Mouse (Mus musculus): ENCODE results near the gene Atp2b4. TPM values are rescaled to one million over a fixed set of nuclear protein-coding genes. Genes with fewer than 3 reads are reported as not detected.

The Atp2b4 gene
- polyA plus RNA-seq, 1 experiment, result 8.0 TPM

- H3K36me3 ChIP-seq (ENCODE audit: control insufficient read depth, insufficient read depth, low read length), result no peaks in the 10 kb centered on the region
- no peaks in the 10 kb centered on the region for H3K4me1 ChIP-seq (ENCODE audit: control insufficient read depth, insufficient read depth, insufficient read length)
- no peak overlapping the region for H3K27ac ChIP-seq (ENCODE audit: insufficient read depth, low read length)
- H3K27me3 ChIP-seq (ENCODE audit: control insufficient read depth, insufficient read depth, low read length), result no peaks in the 10 kb centered on the region
- TF ChIP-seq POLR2A (IDR thresholded peaks at IDR 0.05; ENCODE audit: low read depth, low read length) (no peak), CTCF (IDR thresholded peaks at IDR 0.05; ENCODE audit: extremely low read depth, insufficient read depth, insufficient read length, insufficient replicate concordance) (no peak)
- no peak for DNase-seq (ENCODE audit: low read depth in 1 of 2, low spot score in 2 of 2)
- WGBS, result 97% methylated on average over 6 of the region's 6 CpGs
- no peak overlapping the region for H3K4me3 ChIP-seq (ENCODE audit: extremely low read depth, insufficient read depth, insufficient read length)
These were observed 59.7 kb downstream of the Atp2b4 start for GRCm38 (mm10) chr1:133741171-133741570.

- H3K4me1 ChIP-seq (ENCODE audit: control insufficient read depth, insufficient read depth, insufficient read length), result no peaks in the 10 kb centered on the region
- WGBS, result 88% methylated on average over 7 of the region's 7 CpGs
- no peaks in the 10 kb centered on the region for H3K36me3 ChIP-seq (ENCODE audit: control insufficient read depth, insufficient read depth, low read length)
- no peaks in the 10 kb centered on the region for H3K27me3 ChIP-seq (ENCODE audit: control insufficient read depth, insufficient read depth, low read length)
- H3K4me3 ChIP-seq (ENCODE audit: extremely low read depth, insufficient read depth, insufficient read length), result no peak overlapping the region
- DNase-seq (ENCODE audit: low read depth in 1 of 2, low spot score in 2 of 2), result no peak
- H3K27ac ChIP-seq (ENCODE audit: insufficient read depth, low read length), result no peak overlapping the region
- TF ChIP-seq POLR2A (IDR thresholded peaks at IDR 0.05; ENCODE audit: low read depth, low read length), result no peak
- no peak for TF ChIP-seq CTCF (IDR thresholded peaks at IDR 0.05; ENCODE audit: extremely low read depth, insufficient read depth, insufficient read length, insufficient replicate concordance)
These were observed 64.2 kb downstream of the Atp2b4 start for GRCm38 (mm10) chr1:133736664-133737063.

- H3K4me3 ChIP-seq (ENCODE audit: extremely low read depth, insufficient read depth, insufficient read length), result no peak overlapping the region
- H3K36me3 ChIP-seq (ENCODE audit: control insufficient read depth, insufficient read depth, low read length), result no peaks in the 10 kb centered on the region
- no peak overlapping the region for H3K27ac ChIP-seq (ENCODE audit: insufficient read depth, low read length)
- no peak for DNase-seq (ENCODE audit: low read depth in 1 of 2, low spot score in 2 of 2)
- 73% methylated on average over 17 of the region's 17 CpGs for WGBS
- TF ChIP-seq POLR2A (IDR thresholded peaks at IDR 0.05; ENCODE audit: low read depth, low read length), result no peak
- peak; percentile 69; the same call in 1 of the 2 replicates for TF ChIP-seq CTCF (IDR thresholded peaks at IDR 0.05; ENCODE audit: extremely low read depth, insufficient read depth, insufficient read length, insufficient replicate concordance)
- H3K27me3 ChIP-seq (ENCODE audit: control insufficient read depth, insufficient read depth, low read length), result no peaks in the 10 kb centered on the region
- no peaks in the 10 kb centered on the region for H3K4me1 ChIP-seq (ENCODE audit: control insufficient read depth, insufficient read depth, insufficient read length)
These were observed 64.7 kb downstream of the Atp2b4 start for GRCm38 (mm10) chr1:133735995-133736652.

- no peaks in the 10 kb centered on the region for H3K27me3 ChIP-seq (ENCODE audit: control insufficient read depth, insufficient read depth, low read length)
- no peak for TF ChIP-seq CTCF (IDR thresholded peaks at IDR 0.05; ENCODE audit: extremely low read depth, insufficient read depth, insufficient read length, insufficient replicate concordance)
- no peak for TF ChIP-seq POLR2A (IDR thresholded peaks at IDR 0.05; ENCODE audit: low read depth, low read length)
- DNase-seq (ENCODE audit: low read depth in 1 of 2, low spot score in 2 of 2), result no peak
- H3K27ac ChIP-seq (ENCODE audit: insufficient read depth, low read length), result no peak overlapping the region
- H3K4me3 ChIP-seq (ENCODE audit: extremely low read depth, insufficient read depth, insufficient read length), result no peak overlapping the region
- WGBS, result 96% methylated on average over 11 of the region's 11 CpGs
- no peaks in the 10 kb centered on the region; the same call in 1 of the 2 replicates for H3K36me3 ChIP-seq (ENCODE audit: control insufficient read depth, insufficient read depth, low read length)
- H3K4me1 ChIP-seq (ENCODE audit: control insufficient read depth, insufficient read depth, insufficient read length), result no peaks in the 10 kb centered on the region
These were observed 68.0 kb downstream of the Atp2b4 start for GRCm38 (mm10) chr1:133732814-133733213.

GRCm38 (mm10) chr1:133728339-133728738 is 72.5 kb downstream of the Atp2b4 start:
- DNase-seq (ENCODE audit: low read depth in 1 of 2, low spot score in 2 of 2), result no peak
- H3K36me3 ChIP-seq (ENCODE audit: control insufficient read depth, insufficient read depth, low read length), result no peaks in the 10 kb centered on the region; the same call in 1 of the 2 replicates
- H3K27ac ChIP-seq (ENCODE audit: insufficient read depth, low read length), result no peak overlapping the region
- WGBS, result 87% methylated on average over 7 of the region's 7 CpGs
- H3K4me1 ChIP-seq (ENCODE audit: control insufficient read depth, insufficient read depth, insufficient read length), result no peaks in the 10 kb centered on the region
- H3K4me3 ChIP-seq (ENCODE audit: extremely low read depth, insufficient read depth, insufficient read length), result no peak overlapping the region
- TF ChIP-seq CTCF (IDR thresholded peaks at IDR 0.05; ENCODE audit: extremely low read depth, insufficient read depth, insufficient read length, insufficient replicate concordance), result no peak
- TF ChIP-seq POLR2A (IDR thresholded peaks at IDR 0.05; ENCODE audit: low read depth, low read length), result no peak
- H3K27me3 ChIP-seq (ENCODE audit: control insufficient read depth, insufficient read depth, low read length), result no peaks in the 10 kb centered on the region

- WGBS, result 87% methylated on average over 7 of the region's 7 CpGs
These were observed 80.5 kb downstream of the Atp2b4 start for GRCm38 (mm10) chr1:133720342-133720741.

GRCm38 (mm10) chr1:133718786-133719185 is 82.1 kb downstream of the Atp2b4 start:
- 97% methylated on average over 8 of the region's 8 CpGs for WGBS
- no peak for DNase-seq (ENCODE audit: low read depth in 1 of 2, low spot score in 2 of 2)
- H3K27me3 ChIP-seq (ENCODE audit: control insufficient read depth, insufficient read depth, low read length), result no peaks in the 10 kb centered on the region
- H3K4me1 ChIP-seq (ENCODE audit: control insufficient read depth, insufficient read depth, insufficient read length), result no peaks in the 10 kb centered on the region
- no peak overlapping the region for H3K27ac ChIP-seq (ENCODE audit: insufficient read depth, low read length)
- TF ChIP-seq CTCF (IDR thresholded peaks at IDR 0.05; ENCODE audit: extremely low read depth, insufficient read depth, insufficient read length, insufficient replicate concordance), result no peak
- TF ChIP-seq POLR2A (IDR thresholded peaks at IDR 0.05; ENCODE audit: low read depth, low read length), result no peak
- H3K4me3 ChIP-seq (ENCODE audit: extremely low read depth, insufficient read depth, insufficient read length), result no peak overlapping the region
- H3K36me3 ChIP-seq (ENCODE audit: control insufficient read depth, insufficient read depth, low read length), result no peaks in the 10 kb centered on the region

More at GRCm38 (mm10) chr1:133720342-133720741, 80.5 kb downstream of the Atp2b4 start:
- TF ChIP-seq CTCF (IDR thresholded peaks at IDR 0.05; ENCODE audit: extremely low read depth, insufficient read depth, insufficient read length, insufficient replicate concordance) (no peak), POLR2A (IDR thresholded peaks at IDR 0.05; ENCODE audit: low read depth, low read length) (no peak)
- H3K27ac ChIP-seq (ENCODE audit: insufficient read depth, low read length), result no peak overlapping the region
- DNase-seq (ENCODE audit: low read depth in 1 of 2, low spot score in 2 of 2), result no peak
- H3K4me3 ChIP-seq (ENCODE audit: extremely low read depth, insufficient read depth, insufficient read length), result no peak overlapping the region
- H3K4me1 ChIP-seq (ENCODE audit: control insufficient read depth, insufficient read depth, insufficient read length), result no peaks in the 10 kb centered on the region
- no peaks in the 10 kb centered on the region for H3K36me3 ChIP-seq (ENCODE audit: control insufficient read depth, insufficient read depth, low read length)
- no peaks in the 10 kb centered on the region for H3K27me3 ChIP-seq (ENCODE audit: control insufficient read depth, insufficient read depth, low read length)
